15 mouse cellular contexts compared by ENCODE assay signal in the genomic region with DNA sequence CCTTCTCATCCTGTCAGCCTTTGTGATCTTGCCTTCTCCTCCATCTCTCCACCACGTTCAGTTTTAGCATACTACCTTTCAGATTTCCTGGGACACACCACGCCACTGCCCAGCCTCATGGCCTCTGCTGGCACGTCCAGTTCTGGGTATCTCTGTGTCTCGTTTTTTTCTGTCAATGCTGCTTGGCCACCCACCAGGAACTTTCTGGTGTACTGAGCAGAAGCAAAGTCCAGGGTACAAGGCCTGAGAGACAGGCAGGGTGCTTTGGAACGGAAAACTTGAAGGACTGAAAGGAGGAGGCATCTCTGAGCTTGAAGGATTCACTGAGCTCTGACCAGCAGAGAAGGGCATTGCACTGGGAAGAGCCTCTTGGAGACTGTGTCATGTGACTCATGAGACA. TPM values are rescaled to one million over a fixed set of nuclear protein-coding genes. Genes with fewer than 3 reads are reported as not detected.
"Had no signal": no experiment of that assay in that cellular context is flagged by ENCODE, and none has a peak within 500 bp of the region (broad histone marks: within the 10 kb centered on the region; RNA-seq: fewer than 3 reads in every experiment).

No protein-coding gene starts in this region.

- H3K4me2 ChIP-seq: limb, embryonic 12.5 days; liver, embryonic 13.5 days; lung, embryonic 15.5 days; midbrain, embryonic 11.5 days; midbrain, embryonic 15.5 days; neural tube, embryonic 12.5 days had no signal

- H3K9me3 ChIP-seq: limb, embryonic 12.5 days; liver, embryonic 13.5 days; lung, embryonic 15.5 days; midbrain, embryonic 15.5 days; neural tube, embryonic 12.5 days had no signal

- ATAC-seq: intestine, embryonic 16.5 days; liver, postnatal 0 days; midbrain, embryonic 15.5 days had no signal

- H3K27me3 ChIP-seq: lung, embryonic 15.5 days; midbrain, embryonic 15.5 days; neural tube, embryonic 12.5 days had no signal

- H3K9ac ChIP-seq: limb, embryonic 12.5 days; liver, embryonic 13.5 days; liver, postnatal 0 days; lung, embryonic 15.5 days; midbrain, embryonic 15.5 days; neural tube, embryonic 12.5 days had no signal

- H3K36me3 ChIP-seq: limb, embryonic 12.5 days; liver, embryonic 13.5 days; lung, embryonic 15.5 days; midbrain, embryonic 15.5 days; neural tube, embryonic 12.5 days had no signal

- DNase-seq: layer of hippocampus, adult 9-11 months; layer of hippocampus, postnatal 36 days; liver; liver, embryonic 13.5 days; liver, postnatal 0 days; lung, postnatal 14 days had no signal

- H3K4me3 ChIP-seq: limb, embryonic 12.5 days; liver, embryonic 13.5 days; lung, embryonic 15.5 days; megakaryocyte, embryonic 14.5 days; midbrain, embryonic 15.5 days; neural tube, embryonic 12.5 days had no signal

- H3K27ac ChIP-seq: limb, embryonic 12.5 days; liver, embryonic 13.5 days; lung, embryonic 15.5 days; macrophage; midbrain, embryonic 15.5 days; neural tube, embryonic 12.5 days; stomach, postnatal 0 days had no signal

RNA-seq across cellular contexts. Expression of a gene that starts 25.1 kb away (rescaled TPM):
- polyA plus RNA-seq: liver, postnatal 0 days; macrophage had no signal
